Mouse (Mus musculus): ENCODE data around the gene Nog. TPM values are rescaled to one million over a fixed set of nuclear protein-coding genes. Genes with fewer than 3 reads are reported as not detected.

Gene Nog
- total and polyA plus RNA-seq, 2 experiments from 2014 or later, result 6.6 to 22.7 TPM

- TF ChIP-seq CTCF (IDR thresholded peaks at IDR 0.05), result no peak
- Histone ChIP-seq H3K36me3 (ENCODE audit: insufficient read depth, low read length) (no peaks in the 10 kb centered on the region), H3K9ac (replicated peaks; ENCODE audit: low read length, poor library complexity, severe bottlenecking) (no peak overlapping the region), H3K4me3 (ENCODE audit: low read depth, low read length) (no peak overlapping the region), H3K27ac (ENCODE audit: low read depth, low read length) (no peak overlapping the region), H3K9me3 (ENCODE audit: low read length) (no peaks in the 10 kb centered on the region), H3K4me1 (ENCODE audit: insufficient read depth, low read length) (no peaks in the 10 kb centered on the region), H3K27me3 (ENCODE audit: insufficient read depth, low read length) (no peaks in the 10 kb centered on the region), H3K4me2 (ENCODE audit: low read depth, low read length, poor library complexity, severe bottlenecking) (no peak overlapping the region)
- 56% methylated on average over 2 of the region's 2 CpGs for WGBS
- ATAC-seq (ENCODE audit: low FRiP score) (no peak), DNase-seq (ENCODE audit: low spot score) (peak; percentile 2)
Observed at GRCm38 (mm10) chr11:89257893-89258292, 44.2 kb downstream of the Nog start.

GRCm38 (mm10) chr11:89253973-89254372 lies 48.2 kb downstream of the Nog start:
- no peaks in the 10 kb centered on the region for H3K36me3 ChIP-seq (ENCODE audit: insufficient read depth, low read length)
- no peak overlapping the region for H3K27ac ChIP-seq (ENCODE audit: low read depth, low read length)
- H3K4me2 ChIP-seq (ENCODE audit: low read depth, low read length, poor library complexity, severe bottlenecking), result no peak overlapping the region
- DNase-seq (ENCODE audit: low spot score), result no peak
- no peak for TF ChIP-seq CTCF (IDR thresholded peaks at IDR 0.05)
- no peaks in the 10 kb centered on the region for H3K27me3 ChIP-seq (ENCODE audit: insufficient read depth, low read length)
- ATAC-seq (ENCODE audit: low FRiP score), result no peak
- no peak overlapping the region for H3K4me3 ChIP-seq (ENCODE audit: low read depth, low read length)
- no peak overlapping the region for H3K9ac ChIP-seq (replicated peaks; ENCODE audit: low read length, poor library complexity, severe bottlenecking)
- no peaks in the 10 kb centered on the region for H3K4me1 ChIP-seq (ENCODE audit: insufficient read depth, low read length)
- H3K9me3 ChIP-seq (ENCODE audit: low read length), result no peaks in the 10 kb centered on the region
- WGBS, result 86% methylated on average over 13 of the region's 13 CpGs

Other genes starting within 250 kb of the Nog start
- 35.4 and 44.2 TPM in 2 replicates for gene Dgke, start 235.5 kb downstream of the Nog start, total RNA-seq (2014; rRNA removed)
- 16.0 TPM in 2 replicates for gene Dgke, start 235.5 kb downstream of the Nog start, polyA plus RNA-seq (2015; fragmentation: Nextera tagmentation; extraction: Ambion mirVana)
- gene Gm525, start 228.5 kb downstream of the Nog start, total RNA-seq (2014; rRNA removed), result not detected in 2 replicates
- 0.60 TPM in 1 of 2 replicates, not detected in the other for gene Gm525, start 228.5 kb downstream of the Nog start, polyA plus RNA-seq (2015; fragmentation: Nextera tagmentation; extraction: Ambion mirVana)